Mouse (Mus musculus) hematopoietic stem cell, adult 5-6 weeks (primary cell): ENCODE data around the gene Cnpy2. TPM values are rescaled to one million over a fixed set of nuclear protein-coding genes. Genes with fewer than 3 reads are reported as not detected.
"Not testable (repeated sequence)": the region's sequence is repeated elsewhere in the genome, so short reads cannot be mapped to it uniquely, and the experiment has no call there.

ENCODE experiments used
- ATAC-seq, 2 experiments: fragments of 125-278 bp in 1 of 2; replicated peaks in 1 of 2; 2 replicates each; pipeline ENCODE4 v1.8.0; 2016 to 2017; ENCODE audit warnings: inconsistent platforms in 2 of 2, mild to moderate bottlenecking in 2 of 2, moderate number of reproducible peaks in 2 of 2, low read depth in 1 of 2, moderate TSS enrichment in 1 of 2; ENCODE audit not compliant: low FRiP score in 2 of 2, poor library complexity in 2 of 2, severe bottlenecking in 2 of 2, insufficient read depth in 1 of 2, low TSS enrichment in 1 of 2
- total RNA-seq: library from RNA; stranded (forward); fragments of 172-1452, 232-1000 nt; gene quantifications from 2 replicates; pipeline ENCODE4 v1.2.3, GENCODE M21; 2017

The Cnpy2 gene
- total RNA-seq: 106 and 135 TPM in 2 replicates

DNA sequence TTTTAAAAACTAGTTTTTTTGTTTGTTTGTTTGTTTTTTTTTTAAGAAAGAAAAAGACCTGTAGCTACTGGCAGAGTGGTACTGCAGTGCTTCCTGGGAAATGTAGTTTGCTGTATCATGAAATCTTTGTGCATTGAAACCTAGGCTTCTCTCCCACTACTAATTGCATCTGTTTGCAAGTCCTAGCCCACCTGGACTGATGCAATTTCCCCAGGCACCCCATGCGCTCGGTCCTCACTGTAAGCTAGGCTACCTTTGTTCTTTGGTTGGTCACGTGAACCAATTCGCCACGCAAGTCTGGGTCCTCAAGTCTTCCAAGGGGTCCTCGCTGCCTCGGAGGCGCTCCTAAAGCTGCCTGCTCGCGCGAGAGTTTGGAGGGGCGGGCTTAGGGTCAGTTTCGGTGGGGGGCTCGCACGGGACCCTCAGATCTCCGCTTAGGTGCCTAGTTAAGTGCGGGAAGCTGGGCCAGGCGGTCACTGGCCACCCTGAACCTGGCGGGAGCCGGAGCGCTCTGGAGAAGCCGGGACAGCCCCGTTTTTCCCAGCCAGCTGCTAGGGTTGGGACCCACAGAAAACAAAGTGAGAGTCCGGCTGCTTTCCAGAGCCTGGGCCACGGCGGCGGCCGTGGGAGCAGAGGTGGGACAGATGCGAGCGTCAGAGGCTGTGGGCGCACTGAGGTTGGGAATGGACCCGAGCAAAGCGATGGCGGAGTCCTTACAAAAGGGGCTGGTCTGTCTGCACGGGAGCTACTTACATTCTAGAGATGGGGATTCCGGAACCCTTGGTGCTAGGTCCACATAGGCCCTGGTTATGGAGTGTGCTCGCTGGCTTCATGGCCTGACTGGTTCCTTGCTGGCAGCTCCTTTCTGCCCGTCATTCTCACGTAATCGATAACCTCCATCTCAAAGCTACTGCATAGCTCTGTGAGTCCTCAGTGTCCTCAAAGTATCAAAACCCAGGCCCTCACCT is at the start of gene Cnpy2:
Cnpy2 (plus strand) TSS at position 319 of the 968 bp plus-strand sequence.
- ATAC-seq: peak; percentile 88 to 92

DNA sequence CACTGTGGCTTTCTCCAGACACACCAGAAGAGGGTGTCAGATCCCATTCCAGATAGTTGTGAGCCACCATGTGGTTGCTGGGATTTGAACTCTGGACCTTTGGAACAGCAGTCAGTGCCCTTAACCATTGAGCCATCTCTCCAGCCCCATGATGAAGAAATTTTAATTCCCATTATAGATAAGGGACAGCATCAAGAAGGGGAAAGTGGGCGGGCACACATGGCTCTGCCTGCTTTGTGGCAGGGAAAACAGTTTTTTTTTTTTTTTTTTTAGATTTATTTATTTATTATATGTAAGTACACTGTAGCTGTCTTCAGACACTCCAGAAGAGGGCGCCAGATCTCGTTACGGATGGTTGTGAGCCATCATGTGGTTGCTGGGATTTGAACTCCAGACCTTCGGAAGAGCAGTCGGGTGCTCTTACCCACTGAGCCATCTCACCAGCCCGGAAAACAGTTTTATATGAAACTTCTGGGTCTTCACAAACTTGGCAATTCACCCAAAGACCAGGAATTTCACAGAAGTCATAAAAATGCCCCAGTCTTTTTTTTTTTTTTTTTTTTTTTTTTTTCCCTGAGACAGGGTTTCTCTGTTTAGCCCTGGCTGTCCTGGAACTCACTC is 49.3 kb upstream of the Cnpy2 start:
- ATAC-seq: not testable (repeated sequence)

DNA sequence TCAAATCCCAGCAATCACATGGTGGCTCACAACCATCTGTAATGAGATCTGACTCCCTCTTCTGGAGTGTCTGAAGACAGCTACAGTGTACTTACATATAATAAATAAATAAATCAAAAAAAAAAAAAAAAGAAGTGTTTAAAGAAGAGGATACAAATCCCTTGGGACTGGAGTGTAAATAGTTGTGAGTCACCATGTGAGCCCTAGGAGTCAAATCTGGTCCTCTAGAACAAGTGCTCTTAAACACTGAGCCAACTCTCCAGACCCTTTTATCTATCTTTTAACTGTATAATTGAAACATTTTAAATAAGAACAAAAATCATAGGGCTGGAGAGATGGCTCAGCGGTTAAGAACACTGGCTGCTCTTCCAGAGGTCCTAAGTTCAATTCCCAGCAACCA is 46.9 kb upstream of the Cnpy2 start:
- ATAC-seq: not testable (repeated sequence)

DNA sequence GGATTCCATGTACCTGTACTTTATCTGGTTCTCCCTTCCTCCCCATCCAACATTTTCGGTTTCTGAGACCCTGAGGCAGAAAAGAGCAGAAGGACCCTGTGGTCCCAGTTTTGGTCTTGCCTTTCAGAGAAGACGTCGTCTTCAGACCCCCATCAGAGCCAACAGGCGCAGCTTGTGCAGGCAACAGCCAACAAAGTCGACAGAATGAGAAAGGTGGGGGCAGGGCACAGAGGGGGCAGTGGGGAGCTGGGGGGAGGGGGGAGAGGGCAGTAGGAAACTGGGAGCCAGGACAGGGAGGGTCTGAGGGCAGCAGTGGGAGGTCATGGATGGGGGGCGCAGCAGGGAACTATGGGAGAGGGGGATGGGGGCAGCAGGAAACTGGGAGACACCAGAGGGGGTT is 44.1 kb upstream of the Cnpy2 start:
- no peak for ATAC-seq

DNA sequence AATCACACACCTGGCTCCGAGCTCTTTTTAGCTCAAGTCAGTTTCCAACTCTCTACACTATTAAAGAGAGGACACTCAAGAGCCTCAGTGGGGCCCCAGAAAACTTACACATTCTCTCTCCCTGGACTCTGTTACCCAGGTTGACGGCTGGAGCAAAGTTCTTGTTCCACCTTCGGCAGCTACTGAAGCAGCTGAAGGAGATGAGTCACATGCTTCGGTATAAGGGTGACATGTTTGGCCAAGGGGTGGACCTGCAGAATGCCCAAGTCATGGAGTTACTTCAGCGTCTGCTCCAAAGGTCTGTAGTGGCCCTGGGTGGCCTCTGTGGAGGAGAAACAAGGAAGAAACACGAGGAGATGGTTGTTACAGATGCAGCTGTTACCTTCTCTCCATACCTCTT is 41.3 kb upstream of the Cnpy2 start:
- ATAC-seq: no peak

DNA sequence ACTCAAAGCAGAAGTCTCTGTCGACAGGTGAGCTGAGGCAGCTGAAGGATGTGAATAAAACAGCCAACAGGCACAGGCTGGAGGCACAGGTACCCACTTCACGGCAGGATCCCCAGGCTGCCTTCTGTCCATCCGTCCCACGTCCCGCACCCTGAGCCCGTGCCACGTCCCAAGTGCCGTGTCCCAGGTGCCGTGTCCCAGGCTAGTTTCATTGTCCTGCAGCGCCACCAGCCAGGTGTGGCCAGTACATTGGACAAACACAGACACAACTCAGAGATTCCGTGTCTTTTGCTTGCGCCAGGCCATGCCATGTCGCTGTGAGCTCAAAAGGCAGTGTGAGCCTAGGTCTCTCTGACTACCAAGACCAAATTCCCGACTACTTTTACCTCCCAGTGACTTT is 40.6 kb upstream of the Cnpy2 start:
- ATAC-seq: no peak

DNA sequence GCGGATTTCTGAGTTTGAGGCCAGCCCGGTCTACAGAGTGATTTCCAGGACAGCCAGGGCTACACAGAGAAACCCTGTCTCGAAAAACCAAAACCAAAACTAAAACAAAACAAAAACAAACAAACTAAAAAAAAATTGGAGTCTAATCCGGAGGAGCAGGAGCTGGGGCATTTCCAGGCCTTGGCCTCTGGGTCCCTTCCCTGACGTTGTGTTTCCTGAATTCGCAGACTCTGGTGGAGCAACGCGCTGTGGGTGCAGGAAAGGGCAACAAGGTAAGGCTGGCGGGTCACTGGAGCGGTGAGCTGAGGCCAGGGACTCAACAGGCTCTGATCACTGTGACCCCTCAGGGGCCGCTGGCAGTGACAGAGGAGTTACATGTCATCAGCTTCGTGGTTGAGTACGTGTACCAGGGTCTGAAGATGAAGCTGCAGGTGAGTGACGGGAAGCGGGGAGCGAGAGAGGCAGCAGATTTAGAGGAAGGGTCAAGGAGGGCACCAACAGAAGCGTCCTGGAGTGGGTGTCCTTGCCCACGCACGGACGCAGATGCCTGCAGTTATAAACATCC is 39.3 kb upstream of the Cnpy2 start:
- no peak for ATAC-seq

DNA sequence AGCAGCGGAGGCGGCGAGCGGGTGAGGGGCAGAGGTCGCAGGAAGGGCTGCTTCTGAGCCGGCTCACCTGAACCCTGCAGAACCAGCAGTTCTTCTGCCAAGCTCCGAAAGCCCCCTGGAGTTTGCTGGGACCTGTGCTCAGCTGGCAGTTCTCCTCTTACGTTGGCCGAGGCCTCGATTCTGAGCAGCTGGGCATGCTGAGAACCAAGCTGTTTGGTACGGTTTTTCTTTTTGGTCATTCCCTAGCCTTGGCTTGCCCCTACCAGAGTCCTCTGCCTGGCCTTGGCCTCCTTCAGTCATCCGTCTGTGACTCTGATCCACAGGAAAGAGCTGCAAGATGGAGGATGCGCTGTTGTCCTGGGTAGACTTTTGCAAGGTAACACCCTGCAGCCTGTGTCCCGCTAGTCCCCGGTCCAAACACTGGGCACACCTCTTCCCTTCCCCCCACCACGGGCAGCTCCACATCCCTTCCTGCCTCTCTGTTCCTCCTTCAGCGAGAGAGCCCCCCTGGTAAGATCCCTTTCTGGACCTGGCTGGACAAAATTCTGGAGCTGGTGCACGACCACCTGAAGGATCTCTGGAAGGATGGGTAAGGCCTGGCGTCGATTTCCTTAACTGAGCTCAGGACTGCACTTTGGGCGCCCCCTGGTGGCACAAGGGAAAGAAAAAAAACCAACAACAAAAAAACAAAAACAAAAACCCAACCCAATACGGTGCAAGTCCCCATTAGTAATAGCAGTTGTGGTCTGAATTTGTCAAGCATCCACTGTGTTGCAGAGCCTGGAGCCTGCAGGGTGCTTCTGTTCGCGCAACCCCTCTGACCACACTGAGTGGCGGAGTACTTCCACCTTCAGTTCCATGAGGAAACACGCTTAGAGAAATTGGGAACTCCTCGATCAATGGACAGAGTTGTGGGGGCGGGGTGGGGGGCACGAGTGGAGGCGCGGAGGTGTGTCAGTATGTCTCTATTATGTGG is 38.4 kb upstream of the Cnpy2 start:
- peak; percentile 37 to 63; a peak in 2 of 4 replicates for ATAC-seq

DNA sequence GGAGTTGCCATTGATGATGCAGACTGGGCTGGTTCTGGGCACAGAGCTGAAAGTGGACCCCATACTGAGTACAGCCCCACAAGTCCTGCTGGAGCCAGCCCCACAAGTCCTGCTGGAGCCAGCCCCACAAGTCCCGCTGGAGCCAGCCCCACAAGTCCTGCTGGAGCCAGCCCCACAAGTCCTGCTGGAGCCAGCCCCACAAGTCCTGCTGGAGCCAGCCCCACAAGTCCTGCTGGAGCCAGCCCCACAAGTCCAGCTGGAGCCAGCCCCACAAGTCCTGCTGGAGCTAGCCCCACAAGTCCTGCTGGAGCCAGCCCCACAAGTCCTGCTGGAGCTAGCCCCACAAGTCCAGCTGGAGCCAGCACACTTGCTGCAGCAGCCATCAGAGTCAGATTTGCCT is 31.7 kb upstream of the Cnpy2 start:
- not testable (repeated sequence) for ATAC-seq

DNA sequence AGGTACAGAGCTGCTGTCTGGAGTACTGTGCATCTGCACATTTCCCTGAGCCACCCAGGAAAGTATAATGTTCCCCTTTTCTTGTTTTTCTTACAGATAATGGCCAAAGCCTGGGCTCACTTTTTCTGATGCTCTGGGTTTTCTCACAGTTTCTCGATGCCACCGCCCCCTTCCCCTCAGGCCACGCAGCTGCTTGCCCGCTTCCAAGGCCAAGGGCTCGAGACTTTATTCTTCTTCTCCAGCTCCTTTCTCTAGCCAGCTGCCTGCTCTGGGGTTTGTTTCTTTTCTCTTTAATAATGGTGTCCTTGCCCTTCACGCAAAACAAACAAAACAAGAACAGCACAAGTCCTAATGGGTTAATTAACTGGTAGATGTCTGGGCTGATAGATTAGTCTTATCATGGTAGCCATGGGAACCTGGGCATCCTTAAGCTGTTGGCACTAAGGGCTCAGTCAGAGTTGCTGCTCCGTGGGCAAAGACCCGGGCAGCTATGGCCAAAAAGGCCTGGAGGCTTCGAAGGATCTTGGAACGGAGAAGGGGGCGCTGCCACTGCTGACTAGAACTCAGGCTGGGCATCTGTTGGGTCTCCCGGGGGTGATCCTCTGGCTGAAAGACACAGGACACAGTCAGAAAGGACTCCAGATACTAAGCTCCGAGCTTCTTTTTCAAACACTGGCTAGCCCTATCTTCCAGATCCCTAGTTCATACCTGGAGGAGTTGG is 25.7 kb upstream of the Cnpy2 start:
- no peak for ATAC-seq

DNA sequence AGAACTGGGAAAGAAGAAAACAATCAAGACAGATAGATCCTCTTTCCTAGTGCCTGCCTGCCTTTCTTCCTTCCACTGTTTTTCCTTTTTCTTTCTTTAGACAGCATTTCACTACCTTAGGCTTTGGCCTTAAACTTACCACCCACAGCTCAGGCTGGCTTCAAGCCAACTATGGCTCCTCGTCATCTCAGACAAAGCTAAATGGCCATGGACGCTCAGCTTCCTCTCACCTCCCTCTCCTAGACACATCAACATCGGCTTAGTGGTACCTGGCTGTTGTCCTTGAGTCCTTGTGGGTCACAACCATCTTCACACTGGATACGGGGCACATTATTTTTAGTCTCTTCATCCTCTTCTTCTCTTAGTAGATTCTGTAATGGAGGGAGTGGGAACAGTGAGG is 25.0 kb upstream of the Cnpy2 start:
- ATAC-seq: no peak

DNA sequence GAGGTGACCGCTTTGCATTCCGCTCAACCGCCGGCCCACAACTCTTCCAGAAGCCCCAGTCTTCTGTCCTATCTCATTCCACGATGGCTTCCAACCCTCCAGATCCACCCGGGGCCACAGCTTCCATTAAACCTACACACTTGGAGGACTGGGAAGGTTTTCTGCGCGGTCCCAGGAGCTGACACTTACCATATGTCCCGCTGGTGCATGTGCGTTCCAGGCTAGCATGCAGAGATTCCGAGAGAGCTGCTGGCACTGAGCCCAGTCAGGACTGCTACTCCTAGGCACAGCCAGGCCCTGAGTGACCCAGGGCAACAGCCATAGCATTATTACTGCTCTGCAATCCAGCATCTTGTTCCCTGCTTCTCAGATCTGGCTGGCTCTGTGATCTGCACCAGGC is 24.6 kb upstream of the Cnpy2 start:
- ATAC-seq: no peak

DNA sequence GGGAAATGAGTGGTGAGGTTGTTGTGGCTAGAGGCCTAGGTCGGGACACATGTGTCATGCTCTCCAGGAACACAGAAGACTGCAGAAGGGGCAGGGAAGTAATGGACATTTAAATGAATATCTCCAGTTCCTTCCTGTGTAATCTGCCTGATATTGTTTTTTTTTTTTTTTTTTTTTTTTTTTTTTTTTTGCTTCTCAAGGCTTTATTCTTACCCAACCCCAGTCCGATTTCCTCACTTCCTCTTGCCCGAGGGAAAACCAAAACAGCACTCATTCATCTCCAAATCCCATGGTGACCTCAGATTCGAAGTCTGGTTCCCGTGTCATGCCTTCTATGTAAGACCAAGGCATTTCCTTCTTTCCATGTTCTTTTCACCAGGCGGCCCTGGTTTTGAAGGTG is 24.0 kb upstream of the Cnpy2 start:
- no peak for ATAC-seq

DNA sequence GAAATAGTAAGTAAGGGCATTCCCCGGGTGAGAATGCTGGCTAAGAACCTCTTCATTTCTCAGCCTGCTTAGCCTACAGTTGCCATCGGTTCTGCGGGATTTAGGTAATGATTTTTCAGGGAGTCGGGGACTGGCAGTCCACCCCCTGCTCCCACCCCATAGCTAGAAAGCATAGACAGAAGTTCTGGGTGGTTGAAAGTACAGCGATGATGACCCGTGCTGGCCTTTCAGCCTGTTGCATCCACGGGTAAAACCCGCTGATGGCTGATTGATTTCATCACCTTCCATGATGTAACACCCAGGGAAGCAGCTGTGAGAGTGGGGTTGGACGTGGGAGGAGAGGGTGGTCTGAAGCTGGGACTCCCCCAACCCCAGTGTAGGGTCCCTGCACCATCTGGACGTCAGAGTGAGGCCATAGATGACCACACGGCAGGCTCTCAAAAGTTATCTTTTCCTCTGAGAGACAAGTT is 23.5 kb upstream of the Cnpy2 start, which contains the start of gene Il23a:
Il23a (minus strand) TSS at position 51 of the 470 bp plus-strand sequence.
- ATAC-seq: no peak

DNA sequence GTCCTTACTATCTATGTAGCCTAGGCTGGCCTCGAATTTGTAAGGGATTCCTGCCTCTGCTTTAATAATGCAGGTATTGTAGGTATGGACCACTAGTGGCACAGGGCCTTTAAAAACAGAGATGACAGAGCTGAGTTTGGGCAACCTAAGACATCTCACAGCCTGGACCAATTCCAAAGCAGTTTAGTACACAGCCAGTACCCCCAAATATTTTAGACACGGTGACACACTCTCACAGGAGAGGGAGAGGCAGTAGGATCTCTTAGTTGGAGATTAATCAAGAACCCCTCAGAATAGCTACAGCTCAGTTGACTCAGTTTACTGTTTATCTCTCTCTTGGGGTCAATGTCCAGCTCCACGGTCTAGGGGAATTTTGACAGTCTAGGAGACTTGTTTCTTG is 19.9 kb upstream of the Cnpy2 start:
- ATAC-seq: no peak

DNA sequence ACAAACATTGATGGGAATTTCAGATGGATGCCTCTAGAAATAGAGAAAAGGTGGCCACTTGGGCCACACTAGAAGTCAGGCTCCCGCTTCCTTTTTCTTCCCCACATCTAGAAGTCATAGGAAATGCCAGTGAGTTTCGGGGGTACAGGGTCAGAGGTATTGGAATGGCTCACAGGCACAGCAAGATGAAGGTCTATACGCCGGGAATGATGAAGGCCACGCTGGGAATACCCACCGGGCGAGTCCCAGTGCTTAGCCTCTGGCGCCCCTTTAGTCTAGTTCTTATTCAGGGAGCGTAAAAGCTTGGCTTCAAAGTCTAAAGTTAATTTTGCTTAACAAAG is 19.5 kb upstream of the Cnpy2 start:
- peak in 1 of 2 experiments; percentile 1; a peak in 1 of 4 replicates for ATAC-seq
